Mouse (Mus musculus) ovary, postnatal 14 days (tissue): ENCODE data around the gene Ifi35.
"Not testable (repeated sequence)": the region's sequence is repeated elsewhere in the genome, so short reads cannot be mapped to it uniquely, and the experiment has no call there.

Experiments
- DNase-seq: peaks from one replicate; pipeline ENCODE4 v3.0.0; 2022; ENCODE audit warnings: low spot score

The Ifi35 gene

DNA sequence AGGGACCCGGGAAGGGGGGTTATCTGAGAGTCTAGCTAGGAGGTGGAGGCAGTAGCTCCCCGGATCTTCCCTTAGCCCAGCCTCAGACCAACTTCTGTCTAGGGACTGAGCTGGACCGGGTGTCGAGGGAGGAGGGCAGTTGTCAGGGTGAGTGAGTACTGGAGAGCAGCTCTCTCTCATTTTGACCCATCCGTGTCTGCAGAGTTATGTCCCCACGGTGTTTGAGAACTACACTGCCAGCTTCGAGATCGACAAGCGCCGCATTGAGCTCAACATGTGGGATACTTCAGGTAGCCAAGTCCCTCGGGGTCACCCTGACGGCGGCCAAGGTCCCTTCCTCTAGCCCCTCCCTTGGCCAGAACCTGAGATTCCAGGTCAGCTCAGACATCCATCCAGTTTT is 20.5 kb downstream of the Ifi35 start:
- DNase-seq, result no peak

- no peak for DNase-seq
These were observed 20.9 kb downstream of the Ifi35 start for GRCm38 (mm10) chr11:101469155-101469554.

DNA sequence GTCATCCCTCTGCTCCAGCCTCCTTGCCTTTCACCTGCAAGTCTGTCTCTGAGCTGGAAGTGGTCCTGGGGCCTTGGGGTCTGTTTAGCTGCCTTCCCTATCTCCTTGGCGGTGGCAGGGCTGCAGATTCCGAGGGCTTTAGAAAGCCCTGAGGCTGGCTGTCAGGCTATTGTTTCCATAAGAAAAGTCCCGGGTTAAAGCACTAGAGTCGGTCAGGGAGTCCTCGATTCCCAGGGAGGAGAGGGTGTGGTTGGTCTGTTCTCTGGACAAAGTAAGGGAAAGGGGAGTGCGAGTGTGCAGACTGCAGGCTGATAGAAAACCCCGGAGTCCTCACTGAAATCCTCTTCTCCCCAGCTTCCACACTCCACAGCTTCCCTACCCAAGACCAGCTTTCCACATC is 22.0 kb downstream of the Ifi35 start:
- no peak for DNase-seq

DNA sequence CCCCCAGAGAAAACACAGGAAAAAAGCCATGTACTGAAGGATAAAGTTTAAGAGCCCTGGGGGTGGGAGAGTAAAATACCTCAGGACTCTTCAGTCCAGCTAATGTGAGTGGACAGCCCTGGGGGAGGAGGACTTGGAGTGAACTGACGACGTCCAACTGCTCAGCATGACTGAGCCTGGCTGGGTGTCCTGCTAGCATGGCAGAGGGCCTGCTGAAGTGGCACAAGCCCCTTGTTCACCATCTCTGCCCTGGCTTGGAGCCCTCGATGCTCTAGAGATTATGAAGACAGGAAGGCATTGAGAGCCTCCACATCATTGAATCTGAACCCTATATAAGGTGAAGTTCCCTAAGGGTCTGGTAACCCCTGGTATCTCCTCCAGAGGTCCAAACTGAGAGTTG is 23.7 kb downstream of the Ifi35 start:
- no peak for DNase-seq

- no peak for DNase-seq
These were observed 24.1 kb downstream of the Ifi35 start for GRCm38 (mm10) chr11:101472336-101472735.

DNA sequence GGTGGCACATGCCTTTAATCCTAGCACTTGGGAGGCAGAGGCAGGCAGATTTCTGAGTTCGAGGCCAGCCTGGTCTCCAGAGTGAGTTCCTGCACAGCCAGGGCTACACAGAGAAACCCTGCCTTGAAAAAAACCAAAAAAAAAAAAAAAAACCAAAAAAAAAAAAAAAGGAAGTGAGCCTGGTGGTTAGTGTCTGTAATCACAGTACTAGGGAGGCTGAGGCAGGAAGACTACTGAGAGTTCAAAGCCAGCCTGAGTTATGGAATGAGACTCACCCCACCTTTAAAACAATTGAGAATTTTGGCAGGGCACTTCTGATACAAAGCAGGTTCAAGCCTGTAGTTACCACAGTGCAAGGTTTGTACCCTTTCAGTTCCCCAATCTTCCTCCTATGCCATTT is 25.5 kb downstream of the Ifi35 start:
- DNase-seq, result not testable (repeated sequence)

DNA sequence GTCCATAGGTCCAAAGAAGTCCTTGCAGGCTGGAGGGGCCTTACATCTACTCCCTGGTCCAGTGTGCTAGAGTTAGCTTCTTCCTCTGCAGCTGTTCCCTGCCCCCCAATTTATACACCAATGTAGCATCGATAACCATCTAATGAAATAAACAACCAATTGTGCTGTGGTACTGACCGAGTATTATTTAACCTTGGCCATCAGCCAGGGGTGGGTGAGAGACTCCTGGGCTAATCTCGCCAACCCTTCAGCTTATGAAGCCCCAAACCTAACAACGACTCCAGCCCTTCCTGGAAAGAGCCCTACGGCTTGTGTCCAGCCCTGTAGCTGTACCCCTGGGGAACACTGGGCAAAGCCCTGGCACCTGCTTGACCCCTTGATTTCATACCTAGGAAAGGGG is 26.1 kb downstream of the Ifi35 start:
- no peak for DNase-seq

DNA sequence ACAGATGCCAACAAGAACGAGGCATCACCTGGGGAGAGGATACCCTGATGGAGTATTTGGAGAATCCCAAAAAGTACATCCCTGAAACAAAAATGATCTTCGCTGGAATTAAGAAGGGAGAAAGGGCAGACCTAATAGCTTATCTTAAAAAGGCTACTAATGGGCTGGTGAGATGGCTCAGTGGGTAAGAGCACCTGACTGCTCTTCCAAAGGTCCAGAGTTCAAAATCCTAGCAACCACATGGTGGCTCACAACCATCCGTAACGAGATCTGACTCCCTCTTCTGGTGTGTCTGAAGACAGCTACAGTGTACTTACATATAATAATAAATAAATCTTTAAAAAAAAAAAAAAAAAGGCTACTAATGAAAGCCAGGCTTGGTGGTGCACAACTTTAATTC is 28.2 kb downstream of the Ifi35 start:
- not testable (repeated sequence) for DNase-seq

- no peak for DNase-seq
These were observed 29.0 kb downstream of the Ifi35 start for GRCm38 (mm10) chr11:101477194-101477551.

GRCm38 (mm10) chr11:101477552-101478211 is 29.5 kb downstream of the Ifi35 start:
- no peak for DNase-seq

- no peak for DNase-seq
These were observed 31.0 kb downstream of the Ifi35 start for GRCm38 (mm10) chr11:101479171-101479635.

GRCm38 (mm10) chr11:101480912-101481311 is 32.7 kb downstream of the Ifi35 start:
- no peak for DNase-seq

DNA sequence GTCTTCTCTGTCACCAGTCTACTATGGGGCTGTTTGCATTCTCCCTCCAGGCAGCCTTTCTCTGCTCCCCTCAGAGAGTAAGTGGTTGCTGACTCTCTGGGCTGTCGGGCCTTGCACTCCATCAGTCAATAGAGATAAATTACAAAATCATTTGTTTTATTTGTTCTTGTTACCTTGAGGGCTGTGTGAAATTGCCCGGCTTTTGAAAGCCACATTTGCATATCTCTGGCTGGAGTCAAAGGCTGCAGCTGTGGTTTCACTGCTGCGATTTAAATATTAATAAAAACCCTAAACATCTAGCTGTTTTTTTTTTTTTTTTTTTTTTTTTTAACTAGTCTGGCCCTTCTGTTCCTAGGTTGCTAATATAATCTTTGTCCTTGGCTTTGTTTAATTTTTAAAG is 35.6 kb downstream of the Ifi35 start:
- DNase-seq, result no peak

DNA sequence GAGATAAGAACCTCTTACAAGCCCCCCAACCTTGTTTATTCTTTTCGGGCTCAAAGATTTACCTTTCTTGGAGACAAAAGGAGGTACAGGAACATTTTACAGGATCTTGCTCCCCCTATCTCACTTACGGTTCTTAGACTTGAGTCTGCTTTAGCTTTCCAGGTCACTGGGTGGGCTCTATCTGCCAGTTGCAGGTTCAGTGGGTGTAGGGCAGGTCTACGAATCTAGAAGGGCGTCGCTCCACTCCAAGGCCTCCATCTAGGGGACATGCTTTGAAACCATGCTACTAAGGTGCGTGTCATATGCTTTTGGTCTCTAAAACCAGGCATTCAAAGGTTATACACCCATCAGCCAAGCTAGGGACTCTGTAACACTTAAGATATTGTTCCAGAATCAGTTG is 36.0 kb downstream of the Ifi35 start:
- DNase-seq, result no peak

GRCm38 (mm10) chr11:101484814-101485213 is 36.6 kb downstream of the Ifi35 start:
- no peak for DNase-seq

DNA sequence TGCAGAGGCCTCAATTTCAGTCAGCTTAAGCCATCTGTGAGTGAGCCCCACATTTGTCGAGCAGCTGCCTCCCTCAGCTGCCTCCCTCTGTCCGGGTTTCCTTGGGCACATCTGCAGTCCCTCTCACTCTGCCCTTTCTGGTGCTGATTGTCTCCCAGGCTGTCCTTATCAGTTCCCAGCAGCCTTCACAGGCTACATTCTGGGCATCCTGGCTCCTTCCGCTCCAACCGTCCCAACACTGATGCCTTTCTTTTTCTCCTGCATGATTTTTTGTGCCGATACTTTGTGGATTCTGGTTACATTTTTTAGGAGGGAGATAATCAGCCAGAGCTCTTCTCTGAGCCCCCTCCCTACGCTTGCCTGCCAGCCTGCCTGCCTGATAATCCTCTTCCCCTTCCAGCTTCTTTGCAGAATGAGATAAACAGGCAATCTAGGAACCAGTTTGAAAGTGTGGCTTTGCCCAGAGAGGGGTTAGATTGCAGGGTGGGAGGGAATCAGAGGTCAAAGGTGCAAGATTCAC is 37.4 kb downstream of the Ifi35 start:
- no peak for DNase-seq

DNA sequence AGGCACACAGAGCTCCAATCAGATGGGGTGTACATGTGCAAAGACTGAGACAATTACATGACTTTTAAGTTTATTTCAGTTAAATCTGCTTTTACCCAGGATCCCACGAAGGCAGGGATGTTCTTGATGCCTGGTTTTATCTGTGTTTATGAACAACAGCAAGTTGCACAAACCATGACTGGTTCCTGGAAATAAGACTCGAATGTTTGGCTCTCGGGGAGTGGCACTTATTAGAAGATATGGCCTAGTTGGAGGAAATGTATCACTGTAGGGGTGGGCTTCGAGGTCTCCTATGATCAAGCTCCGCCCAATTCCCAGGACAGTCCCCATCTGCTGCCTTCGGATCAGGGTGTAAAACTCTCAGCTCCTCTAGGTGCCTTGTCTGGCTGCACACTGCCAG is 37.9 kb downstream of the Ifi35 start:
- DNase-seq, result no peak

DNA sequence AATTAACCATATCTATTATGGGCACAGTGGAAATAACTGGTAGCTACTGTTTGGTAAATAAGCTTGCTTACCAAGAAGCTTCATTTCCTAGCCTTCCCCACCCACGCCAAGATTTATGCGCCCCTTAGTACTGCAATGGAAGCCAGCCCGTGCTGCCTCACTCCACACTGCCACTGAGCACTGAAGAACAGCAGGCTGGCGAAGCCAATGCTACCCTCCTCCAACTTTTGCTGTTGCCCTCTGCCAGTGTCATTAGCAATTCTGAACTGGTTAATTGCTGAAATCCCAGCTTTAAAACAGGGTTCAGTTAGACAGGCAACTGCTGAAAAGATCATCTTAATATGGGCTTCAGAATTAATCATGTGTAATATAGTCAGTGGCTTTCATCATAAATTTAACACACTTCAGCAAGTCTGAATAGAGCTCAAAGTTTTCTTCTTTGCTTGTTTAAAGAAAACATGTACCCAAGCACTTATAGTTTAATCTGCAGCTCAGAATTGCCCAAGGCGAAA is 58.1 kb downstream of the Ifi35 start:
- no peak for DNase-seq

- no peak for DNase-seq
These were observed 58.9 kb downstream of the Ifi35 start for GRCm38 (mm10) chr11:101507090-101507489.
